Mouse (Mus musculus): ENCODE measurements around the gene Flnc.

DNA sequence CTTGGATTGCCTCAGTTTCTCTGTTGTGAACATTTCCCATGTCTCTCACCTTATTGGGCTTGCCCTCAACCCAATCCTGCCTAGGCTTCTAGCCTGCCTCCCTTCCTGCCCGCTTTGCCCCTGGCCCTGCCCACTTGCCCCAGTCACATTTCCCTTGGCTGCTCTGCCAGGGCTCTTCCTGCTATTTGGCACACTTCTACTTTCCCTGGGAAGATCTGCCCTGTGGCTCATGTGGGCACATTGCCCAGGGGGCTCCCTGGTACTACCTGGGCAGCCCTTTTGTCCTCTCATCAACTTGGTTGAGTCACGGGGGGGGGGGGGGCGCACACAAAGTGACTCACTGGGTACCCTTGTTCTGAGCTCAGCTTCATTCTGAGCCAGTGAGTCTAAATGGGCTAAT, 900 bp upstream of the Flnc start:
- TF ChIP-seq CTCF (IDR thresholded peaks at IDR 0.05; ENCODE audit: low read depth, low read length) (no peak), POLR2A (IDR thresholded peaks at IDR 0.05; ENCODE audit: extremely low read depth, insufficient read depth, low read length) (no peak)

All from liver, adult 2 months (tissue).